Mouse (Mus musculus): ENCODE measurements around the gene Slc6a8.

DNA sequence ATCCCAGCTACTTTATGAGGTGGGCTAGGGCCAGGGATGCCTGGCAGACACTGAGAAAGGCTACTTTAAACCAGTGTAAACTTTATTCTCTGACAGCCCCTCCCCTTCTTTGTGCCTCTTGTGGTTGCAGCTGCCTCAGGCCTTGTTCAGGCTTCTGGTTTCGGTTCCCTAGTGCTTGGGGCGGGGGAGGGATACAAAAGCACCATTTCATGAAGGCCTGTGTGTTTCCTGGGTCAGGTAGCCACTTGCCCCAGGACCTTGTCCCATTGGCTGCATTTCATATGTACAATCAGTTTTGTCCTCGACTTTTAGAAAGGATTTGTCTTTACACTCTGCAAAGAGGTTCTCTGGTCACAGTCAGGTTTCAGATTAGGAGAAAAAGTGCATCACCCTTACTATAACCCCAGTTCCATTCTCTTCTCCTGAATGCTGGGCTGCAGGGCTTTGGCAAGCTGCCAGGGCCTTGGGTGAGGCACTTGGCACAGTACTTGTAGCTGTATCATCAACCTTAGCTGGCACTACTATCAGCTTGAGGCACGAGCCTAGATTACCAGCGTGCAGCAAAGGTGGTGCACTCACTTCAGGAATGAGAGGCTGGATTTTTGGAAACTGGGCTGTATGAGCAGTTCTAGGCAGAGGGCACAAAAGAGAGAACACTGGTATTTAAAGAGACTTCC lies 45.9 kb downstream of the Slc6a8 start:
- no peak for TF ChIP-seq CTCF (conservative IDR thresholded peaks at IDR 0.05; ENCODE audit: low read length)
- TF ChIP-seq POU5F1 (IDR thresholded peaks at IDR 0.05; ENCODE audit: borderline replicate concordance, low read length), result no peak
